ENCODE assay signal across 13 mouse cellular contexts in the genomic region with DNA sequence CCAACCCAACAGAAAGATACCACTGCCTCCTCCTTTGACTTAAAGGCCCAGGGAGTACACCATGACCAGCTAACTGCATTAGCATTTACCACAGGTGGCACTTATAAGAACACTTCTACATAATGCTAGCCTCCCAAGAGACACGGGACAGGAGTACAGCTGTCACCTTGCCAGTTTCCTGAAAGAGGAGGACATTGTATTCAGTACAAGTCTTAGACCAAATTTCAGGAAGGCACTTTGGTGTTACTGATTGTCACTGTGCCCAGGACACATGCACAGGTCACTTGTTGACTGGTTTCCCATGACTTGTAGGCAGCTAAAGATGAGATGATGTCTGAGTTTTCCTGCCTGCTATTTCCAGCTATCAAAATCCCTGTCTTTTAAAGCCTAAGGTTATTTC.
"Had no signal": no experiment of that assay in that cellular context is flagged by ENCODE, and none has a peak within 500 bp of the region (broad histone marks: within the 10 kb centered on the region; RNA-seq: fewer than 3 reads in every experiment).

No protein-coding gene starts in this region.

- DNase-seq: kidney, postnatal 4 days; liver; lung, adult 2 months; spleen, adult 18-20 months; thymus, adult 18-20 months; thymus, postnatal 14 days had no signal

- H3K27ac ChIP-seq: layer of hippocampus, adult 2 months; limb, embryonic 12.5 days; liver, embryonic 15.5 days; macrophage; midbrain, embryonic 15.5 days; neural tube, embryonic 12.5 days had no signal

- H3K4me3 ChIP-seq: layer of hippocampus, adult 2 months; limb, embryonic 12.5 days; liver, embryonic 15.5 days; megakaryocyte, embryonic 14.5 days; midbrain, embryonic 15.5 days; neural tube, embryonic 12.5 days had no signal
